Mouse (Mus musculus) adrenal gland (tissue): ENCODE results near the gene Mapk9.

ENCODE experiments used
- microRNA-seq, 2 experiments: library from miRNA; unstranded; fragments of <30 nt; microRNA quantifications; one replicate each; pipeline ENCODE4; 2019

Mapk9 gene

Small RNA genes within 50 kb of the gene (microRNA-seq; reads per million reads assigned to microRNA genes)
- gene Gm23492 = 0 reads per million in 2 experiments
